Mouse (Mus musculus) C3H10T1/2 (cell line): Measurements from ENCODE around the gene Fam114a1. TPM values are rescaled to one million over a fixed set of nuclear protein-coding genes. Genes with fewer than 3 reads are reported as not detected.

ENCODE experiments used
- polyA plus RNA-seq, 2 experiments: library from polyadenylated mRNA; unstranded; fragments of >200 nt; fragmentation: generic; extraction: Trizol; gene quantifications; one replicate each; pipeline ENCODE4 v1.2.1; 2012; ENCODE audit warnings: missing spikeins in 2 of 2

The Fam114a1 gene
- polyA plus RNA-seq = 10 to 100 TPM in 1 of 2 experiments, 1 to 10 TPM in 1; 2.0 to 45.0 TPM

DNA sequence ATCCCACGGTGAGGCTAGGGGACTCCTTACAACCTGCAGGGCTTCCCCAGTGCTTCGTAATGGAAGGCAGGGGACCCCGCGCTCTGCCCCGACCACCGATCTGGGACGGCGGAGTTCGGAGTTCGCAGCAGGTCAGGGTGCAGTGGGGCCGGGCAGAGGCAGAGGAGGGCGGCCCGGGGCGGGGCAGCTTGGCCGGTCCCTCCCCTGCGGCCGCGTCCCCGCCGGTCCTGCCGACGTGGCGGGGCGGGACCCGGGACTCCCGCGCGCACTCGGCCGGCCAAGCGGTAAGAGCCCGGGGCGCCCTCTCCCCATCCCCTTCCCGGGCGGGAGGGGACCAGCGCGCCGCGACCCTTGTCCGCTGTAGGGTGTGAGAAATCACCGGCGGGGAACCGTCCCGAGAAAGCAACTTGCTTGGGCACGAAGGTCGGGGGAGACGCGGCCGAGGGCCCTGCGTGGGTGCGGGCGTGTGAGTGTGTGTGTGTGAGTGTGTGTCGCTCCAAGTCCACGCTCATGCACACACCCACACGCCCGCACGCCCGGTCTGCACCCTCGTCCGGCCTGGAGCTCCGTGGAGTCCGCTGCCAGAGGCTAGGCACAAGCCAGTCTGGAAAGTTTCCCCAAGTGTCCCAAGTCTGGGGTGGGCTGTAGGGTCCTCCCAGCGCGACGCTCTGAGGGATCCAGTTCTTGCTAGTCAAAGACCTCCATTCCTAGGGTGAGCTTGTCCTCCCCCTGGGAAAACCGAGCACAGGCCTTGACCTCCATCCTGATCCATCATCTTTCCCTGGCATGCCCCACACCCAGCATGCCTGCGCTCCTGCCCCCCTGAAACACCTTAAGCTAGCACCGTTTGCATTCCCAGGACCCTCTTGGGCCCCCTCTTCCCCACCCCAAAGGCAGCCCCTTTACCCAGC is at the start of gene Fam114a1:
Gene Fam114a1 (plus strand): TSS at position 211 of the 911 bp plus-strand sequence.

DNA sequence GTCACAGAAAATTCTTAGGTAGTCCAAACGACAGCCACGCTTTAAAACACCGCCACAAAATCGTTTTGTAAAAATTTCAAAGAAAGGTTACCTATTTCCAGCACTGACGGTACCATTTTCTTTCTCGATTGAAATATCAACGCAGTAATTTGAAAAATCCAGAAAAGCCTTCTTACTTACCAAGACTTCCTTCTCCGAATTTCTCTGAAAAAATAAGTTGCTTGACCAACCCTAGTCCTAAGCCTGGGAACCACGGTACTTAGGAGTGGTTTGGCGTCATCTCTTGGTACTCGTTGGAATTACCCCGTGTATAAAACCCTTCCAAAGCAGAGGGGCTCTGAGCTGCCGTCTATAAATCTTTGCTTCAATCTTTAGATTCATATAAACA is 10.0 kb upstream of the Fam114a1 start, which contains the start of gene Tlr6:
Gene Tlr6 (minus strand): TSS at position 255 of the 388 bp plus-strand sequence.

Other genes starting within 250 kb of the Fam114a1 start
- 10 to 100 TPM in 1 of 2 experiments, 1 to 10 TPM in 1; 8.2 to 16.6 TPM for gene Klf3, start 166.7 kb upstream of the Fam114a1 start, polyA plus RNA-seq
- gene Tlr1, start 36.5 kb upstream of the Fam114a1 start, polyA plus RNA-seq = 1 to 10 TPM in 1 of 2 experiments, under 1 TPM in 1; 0.02 to 1.2 TPM
- 1 to 10 TPM in 1 of 2 experiments, under 1 TPM in 1; 0.07 to 2.7 TPM for gene Tlr6, start 10.0 kb upstream of the Fam114a1 start, polyA plus RNA-seq
- not detected for gene Tmem156, start 122.1 kb downstream of the Fam114a1 start, polyA plus RNA-seq
- gene Klhl5, start 137.5 kb downstream of the Fam114a1 start, polyA plus RNA-seq = 10 to 100 TPM in 1 of 2 experiments, 1 to 10 TPM in 1; 2.2 to 15.4 TPM
- gene Wdr19, start 229.6 kb downstream of the Fam114a1 start, polyA plus RNA-seq = 10 to 100 TPM in 1 of 2 experiments, under 1 TPM in 1; 0.80 to 13.3 TPM